Mouse (Mus musculus) naive thymus-derived CD4-positive, alpha-beta T cell, adult 2 months (primary cell): ENCODE measurements at regions not wholly inside any gene's neighbourhood (a gene's known extent, or its start where the extent isn't known, plus 50 kb on each side); places are given as distances from the start of the nearest gene placed in this dataset.

ENCODE experiments used
- DNase-seq: peaks from one replicate; pipeline ENCODE4 v3.0.0-alpha.2; 2011; ENCODE audit warnings: low read depth

- DNase-seq = no peak
Observed at GRCm38 (mm10) chr11:114215256-114215655, 148.4 kb upstream of the Sdk2 start.

- no peak for DNase-seq
Observed at GRCm38 (mm10) chr11:114212136-114212535, 145.3 kb upstream of the Sdk2 start.

- DNase-seq = peak; percentile 75
Observed at GRCm38 (mm10) chr11:114205192-114205591, 138.3 kb upstream of the Sdk2 start.

- DNase-seq = no peak
Observed at GRCm38 (mm10) chr11:114203416-114203815, 136.6 kb upstream of the Sdk2 start.

- DNase-seq = no peak
Observed at GRCm38 (mm10) chr11:114202486-114202885, 135.6 kb upstream of the Sdk2 start.

GRCm38 (mm10) chr11:114199081-114199586 lies 132.3 kb upstream of the Sdk2 start:
- DNase-seq = no peak

GRCm38 (mm10) chr11:114198317-114199032 lies 131.6 kb upstream of the Sdk2 start:
- DNase-seq = no peak

- DNase-seq = no peak
Observed at GRCm38 (mm10) chr11:114195291-114195690, 128.4 kb upstream of the Sdk2 start.

GRCm38 (mm10) chr11:114194055-114194706 lies 127.3 kb upstream of the Sdk2 start:
- no peak for DNase-seq

GRCm38 (mm10) chr11:114193018-114193417 lies 126.2 kb upstream of the Sdk2 start:
- no peak for DNase-seq

GRCm38 (mm10) chr11:114191661-114192060 lies 124.8 kb upstream of the Sdk2 start:
- no peak for DNase-seq

- DNase-seq = no peak
Observed at GRCm38 (mm10) chr11:114184970-114185882, 118.4 kb upstream of the Sdk2 start.

- peak; percentile 9 for DNase-seq
Observed at GRCm38 (mm10) chr11:114184431-114184830, 117.6 kb upstream of the Sdk2 start.

GRCm38 (mm10) chr11:114183231-114183630 lies 116.4 kb upstream of the Sdk2 start:
- no peak for DNase-seq

- no peak for DNase-seq
Observed at GRCm38 (mm10) chr11:114178746-114179472, 112.1 kb upstream of the Sdk2 start.

- DNase-seq = no peak
Observed at GRCm38 (mm10) chr11:114177789-114178188, 110.9 kb upstream of the Sdk2 start.

GRCm38 (mm10) chr11:114177281-114177680 lies 110.4 kb upstream of the Sdk2 start:
- no peak for DNase-seq

GRCm38 (mm10) chr11:114176671-114177212 lies 109.9 kb upstream of the Sdk2 start:
- DNase-seq = no peak

- DNase-seq = no peak
Observed at GRCm38 (mm10) chr11:114175437-114176131, 108.7 kb upstream of the Sdk2 start.

GRCm38 (mm10) chr11:114174871-114175270 lies 108.0 kb upstream of the Sdk2 start:
- DNase-seq = no peak

- DNase-seq = no peak
Observed at GRCm38 (mm10) chr11:114168231-114168661, 101.4 kb upstream of the Sdk2 start.
